Mouse (Mus musculus): Measurements from ENCODE around the gene Gfi1b. TPM values are rescaled to one million over a fixed set of nuclear protein-coding genes. Genes with fewer than 3 reads are reported as not detected.

Gfi1b gene
- polyA plus RNA-seq, 3 experiments from 2014 or later = not detected

DNA sequence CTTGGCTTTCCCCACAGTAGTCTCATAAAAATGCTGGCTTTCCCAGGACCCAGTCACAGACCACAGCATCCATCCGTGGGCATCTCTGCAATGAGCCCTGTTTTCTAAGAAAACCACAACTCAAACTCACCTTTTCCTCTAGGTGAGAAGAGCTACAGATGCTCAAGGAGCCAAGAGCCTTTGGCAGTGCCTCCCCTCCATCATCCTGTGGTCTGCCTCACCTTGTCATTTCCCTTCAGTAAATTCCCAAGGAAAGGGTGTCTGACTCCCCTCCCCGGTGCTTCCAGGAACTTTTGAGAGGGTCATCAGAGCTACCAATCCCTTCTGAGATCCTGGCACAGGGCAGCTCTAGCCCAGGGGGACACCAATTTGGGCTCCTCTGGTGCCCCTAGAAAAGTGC, 671 bp downstream of the Gfi1b start:
- ATAC-seq = no peak

DNA sequence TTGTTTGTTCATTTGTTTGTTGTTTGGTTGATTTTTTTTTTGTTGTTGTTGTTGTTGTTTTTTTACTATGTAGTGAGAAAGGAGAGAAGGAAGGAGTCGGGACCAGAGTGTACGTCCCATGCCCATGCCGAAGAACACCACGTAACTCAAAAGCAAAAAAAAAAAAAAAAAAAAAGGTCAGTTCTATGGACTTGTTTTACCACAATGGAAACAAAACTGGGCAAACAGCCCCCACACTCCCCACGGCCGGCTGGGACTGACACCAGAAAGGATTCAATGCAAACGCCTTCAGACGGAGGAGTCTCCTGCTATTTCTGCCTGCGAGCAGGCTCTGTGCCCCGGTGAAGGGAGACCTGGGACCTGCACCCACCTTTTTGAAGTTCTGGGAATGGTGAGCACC, 1.3 kb downstream of the Gfi1b start:
- no peak for ATAC-seq

DNA sequence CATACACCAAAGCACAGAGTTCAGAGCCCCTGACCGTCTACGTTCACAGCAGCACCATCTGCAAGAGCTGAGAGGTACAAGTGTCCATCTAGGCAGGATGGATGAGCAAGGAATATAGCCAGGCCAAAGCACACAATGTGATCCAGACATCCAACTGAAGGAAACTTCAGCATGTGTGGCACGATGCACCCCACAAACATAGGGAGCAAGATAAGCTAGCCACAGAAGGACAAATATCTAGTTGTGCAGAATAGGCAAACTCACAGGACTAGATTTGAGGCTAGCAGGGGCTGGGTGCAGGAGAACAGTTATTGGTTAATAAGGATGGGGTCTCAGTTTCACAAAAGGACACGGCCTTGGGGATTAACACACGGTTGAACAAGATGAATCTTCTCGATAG, 2.4 kb downstream of the Gfi1b start:
- ATAC-seq = no peak

DNA sequence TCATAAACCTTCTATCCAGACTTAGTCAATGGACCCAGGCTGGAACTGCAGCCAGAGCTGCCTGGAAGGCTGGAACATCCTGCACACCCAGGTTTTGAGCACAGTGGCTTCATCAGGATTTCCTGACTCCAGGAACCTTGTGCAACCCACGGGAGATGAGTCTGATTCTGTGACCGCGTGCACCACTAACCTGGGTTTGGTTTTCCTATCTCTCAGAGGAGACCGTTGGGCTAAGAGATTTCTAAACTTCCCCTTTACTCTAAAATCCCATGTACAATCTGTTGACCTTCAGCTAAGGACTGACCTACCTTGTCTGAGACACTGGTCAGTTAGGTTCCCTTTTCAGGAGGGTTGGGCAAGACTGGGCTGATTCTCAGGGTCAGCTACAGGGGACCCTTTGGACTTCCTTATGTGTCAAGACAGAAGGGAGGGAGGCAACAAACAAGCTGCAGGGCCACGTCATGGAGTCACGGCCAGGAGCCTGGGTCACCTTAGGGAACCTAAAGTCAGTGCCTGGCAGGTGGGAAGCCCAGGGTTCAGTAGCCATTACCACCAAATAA, 2.9 kb downstream of the Gfi1b start:
- ATAC-seq = no peak

DNA sequence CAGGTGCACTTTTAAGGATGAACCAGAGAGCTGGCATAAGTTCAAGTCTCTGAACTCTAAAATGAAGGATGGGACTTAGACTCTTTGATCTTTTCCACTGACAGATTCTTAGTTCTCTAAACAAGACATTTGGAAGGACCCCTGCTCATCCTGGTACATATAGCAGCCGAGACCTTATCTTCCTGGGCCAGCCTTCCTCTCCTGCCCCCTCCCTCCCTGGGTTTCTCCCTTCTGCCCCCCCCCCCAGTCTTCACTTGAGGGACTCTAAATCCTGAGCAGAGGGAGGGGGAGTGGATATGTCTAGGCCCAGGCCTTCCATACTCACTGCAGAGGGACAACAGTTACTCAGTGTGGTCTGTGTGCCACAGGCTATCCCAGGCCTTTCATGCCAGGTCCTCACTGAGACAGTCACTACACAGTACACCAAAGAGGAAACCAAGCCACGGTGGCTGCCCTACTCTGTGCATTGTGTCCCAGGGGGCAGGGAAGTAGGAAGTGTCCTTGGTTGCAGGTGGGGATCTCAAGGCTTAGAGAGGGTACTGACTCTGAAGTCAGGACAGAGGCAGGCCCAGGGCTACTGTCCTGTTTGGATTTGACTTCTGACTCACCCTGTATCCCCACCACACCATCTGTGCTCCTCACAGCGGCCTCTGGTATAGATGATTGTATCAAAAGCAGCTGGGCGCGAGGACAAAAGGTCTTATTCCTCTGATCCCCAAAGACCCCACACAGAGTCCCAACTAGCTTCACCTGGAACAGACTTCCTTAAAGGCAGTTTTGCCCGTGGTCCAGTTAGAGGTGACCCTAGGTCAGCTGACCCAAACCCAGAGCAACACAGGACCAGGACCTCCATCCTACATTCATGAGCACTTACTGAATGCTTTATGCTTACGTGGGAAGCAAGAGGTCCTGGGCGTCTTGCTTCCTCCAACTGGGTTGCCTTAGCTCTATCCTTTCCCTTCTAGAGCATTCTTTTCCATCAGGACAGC, 4.0 kb downstream of the Gfi1b start:
- no peak for ATAC-seq

DNA sequence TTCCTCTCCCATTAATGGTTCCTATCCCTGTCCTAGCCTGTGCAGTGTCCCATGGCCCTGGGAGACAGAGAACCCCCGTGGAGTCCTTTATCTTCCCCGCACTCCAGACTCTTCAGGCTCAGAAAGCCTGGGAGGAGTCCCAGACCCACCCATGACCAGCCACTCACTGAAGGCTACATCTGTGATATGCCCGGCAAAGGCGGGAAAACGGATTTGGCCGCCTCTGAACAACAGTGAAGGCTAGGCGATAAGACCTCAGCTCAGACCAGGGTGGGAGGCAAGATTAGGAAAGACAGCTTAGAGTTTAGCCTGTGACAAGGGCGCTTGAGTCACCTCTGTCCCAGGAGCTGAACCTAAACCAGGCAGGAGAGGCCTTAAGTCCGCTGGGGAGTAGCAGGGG, 4.9 kb downstream of the Gfi1b start:
- no peak for ATAC-seq

DNA sequence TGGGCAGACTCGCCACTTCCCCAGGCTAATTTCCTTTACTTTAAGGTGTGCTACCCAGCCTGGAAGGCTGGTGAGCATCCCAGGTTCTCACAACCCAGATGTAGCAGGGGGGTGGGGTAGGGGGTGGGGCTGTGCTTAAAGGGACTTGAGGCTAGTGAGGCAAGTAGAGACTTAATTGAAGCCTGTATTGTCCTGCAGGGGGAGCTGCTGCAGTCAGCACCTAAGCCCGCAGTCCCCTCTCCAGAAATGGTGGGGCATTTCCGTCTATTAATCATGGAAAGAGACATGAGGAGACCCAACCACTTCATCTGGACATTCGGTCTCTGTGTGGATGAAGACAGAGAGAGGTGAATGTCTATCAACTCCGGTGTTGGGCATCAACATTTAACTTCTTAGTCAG, 5.4 kb downstream of the Gfi1b start:
- no peak for ATAC-seq

DNA sequence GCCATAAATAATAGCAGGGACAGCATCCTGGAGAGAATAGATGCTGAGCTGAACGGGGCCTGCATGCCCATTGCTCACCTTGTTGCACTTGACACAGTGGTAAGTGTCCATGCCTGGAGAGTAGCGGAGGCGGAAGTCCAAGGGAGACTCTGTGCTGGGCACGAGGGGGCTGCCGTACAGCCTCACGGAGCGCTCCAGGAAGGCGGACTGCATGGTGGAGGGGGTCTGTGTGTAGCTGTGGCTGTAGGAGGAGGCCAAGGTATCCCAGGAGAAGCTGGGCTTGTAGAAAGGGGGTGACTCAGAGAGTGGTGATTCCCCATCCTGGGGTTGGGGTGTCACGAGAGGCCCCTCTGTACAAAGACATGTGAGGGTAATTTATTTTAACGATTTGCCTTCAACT, 8.2 kb downstream of the Gfi1b start:
- ATAC-seq = no peak

DNA sequence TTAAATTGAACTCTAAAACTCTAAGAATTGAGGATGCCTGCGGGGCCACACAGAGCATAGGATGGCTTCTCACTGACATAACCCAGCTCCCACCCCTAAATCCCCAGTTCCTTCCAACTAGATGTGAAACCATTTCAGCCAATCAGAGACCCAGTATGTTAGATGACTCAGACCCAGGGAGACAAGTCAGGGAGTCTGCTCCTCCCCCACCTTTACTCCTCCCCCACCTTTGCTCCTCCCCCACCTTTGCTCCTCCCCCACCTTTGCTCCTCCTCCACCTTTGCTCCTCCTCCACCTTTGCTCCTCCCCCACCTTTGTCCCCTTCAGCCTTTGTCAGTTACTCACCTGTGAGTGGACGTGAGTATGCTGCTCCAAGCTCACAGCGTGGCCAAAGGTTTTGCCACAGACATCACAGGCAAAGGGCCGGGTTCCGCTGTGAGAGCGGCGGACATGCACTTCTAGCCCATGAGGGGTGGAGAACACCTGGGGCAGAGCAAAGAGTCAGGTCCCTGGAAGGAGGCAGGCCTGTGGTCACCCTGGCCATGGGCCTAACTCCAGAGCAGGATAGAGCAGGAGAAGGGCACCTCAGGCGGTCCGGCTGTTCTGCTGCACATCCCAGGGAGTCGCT, 9.2 kb downstream of the Gfi1b start:
- ATAC-seq = no peak

DNA sequence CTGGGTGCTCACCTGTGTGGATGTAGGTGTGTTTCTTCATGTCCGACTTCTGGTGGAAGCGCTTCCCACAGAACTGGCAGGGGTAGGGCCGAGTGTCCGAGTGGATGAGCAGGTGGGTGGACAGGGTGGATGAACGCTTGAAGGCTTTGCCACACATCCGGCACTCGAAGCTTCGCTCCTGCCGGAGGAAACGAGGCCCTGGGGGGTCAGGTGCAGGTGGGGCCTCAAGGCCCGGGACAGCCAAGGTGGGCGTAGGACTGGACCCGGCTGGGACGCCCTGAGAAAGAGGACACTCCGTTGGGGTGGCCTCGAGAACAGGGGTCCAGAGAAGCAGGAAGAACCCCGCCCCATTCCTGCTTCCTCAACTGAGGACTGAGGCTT, 10.4 kb downstream of the Gfi1b start:
- ATAC-seq = no peak

DNA sequence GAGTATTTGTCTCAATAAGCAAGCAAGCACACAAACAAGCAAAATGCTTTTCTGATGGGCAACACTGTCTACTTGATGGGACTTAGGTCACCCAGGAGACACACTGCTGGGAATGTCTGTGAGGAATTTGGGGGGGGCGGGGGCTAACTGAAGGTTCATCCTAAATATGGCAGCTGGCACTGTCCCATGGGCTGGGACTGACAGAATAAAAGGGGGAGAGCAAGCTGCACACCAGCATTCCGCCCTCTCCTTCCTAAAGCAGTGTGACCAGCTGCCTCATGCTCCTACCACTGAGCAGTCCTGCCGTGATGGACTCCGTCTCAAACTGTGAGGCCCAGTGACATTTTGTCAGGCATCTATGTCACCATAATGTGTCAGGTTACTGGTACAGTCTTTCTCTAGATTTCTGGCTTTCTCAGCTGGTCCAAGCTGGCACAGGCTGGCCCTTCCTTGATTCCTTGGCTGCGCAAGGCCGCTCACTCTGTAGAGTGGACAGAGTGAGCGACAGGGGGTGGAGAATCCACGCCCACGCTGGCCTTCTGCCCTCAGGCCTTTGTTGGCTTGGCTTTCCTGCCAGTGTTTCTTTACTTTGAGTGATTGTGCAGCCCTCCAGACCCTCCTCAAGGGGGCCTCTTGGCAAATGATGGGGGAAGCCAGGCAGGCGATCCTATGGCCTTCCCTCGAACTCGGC, 10.9 kb downstream of the Gfi1b start:
- no peak for ATAC-seq

DNA sequence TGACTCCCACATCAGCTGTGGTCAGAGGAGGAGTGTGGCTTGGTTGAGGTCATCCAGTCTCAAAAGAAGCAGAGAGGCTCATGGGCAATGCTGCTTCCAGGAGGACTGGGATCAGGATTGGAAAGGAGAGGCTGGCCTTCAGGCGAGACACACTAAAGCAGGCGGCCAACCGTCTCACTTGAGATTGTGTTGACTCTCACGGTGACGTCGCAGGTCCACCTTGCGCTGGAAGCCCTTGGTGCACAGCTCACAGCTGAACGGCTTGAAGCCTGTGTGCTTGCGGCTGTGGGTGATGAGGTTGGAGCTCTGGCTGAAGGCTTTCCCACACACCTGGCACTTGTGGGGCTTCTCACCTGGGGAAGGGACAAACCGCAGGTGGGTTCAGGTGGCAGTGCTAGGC, 11.9 kb downstream of the Gfi1b start:
- no peak for ATAC-seq

DNA sequence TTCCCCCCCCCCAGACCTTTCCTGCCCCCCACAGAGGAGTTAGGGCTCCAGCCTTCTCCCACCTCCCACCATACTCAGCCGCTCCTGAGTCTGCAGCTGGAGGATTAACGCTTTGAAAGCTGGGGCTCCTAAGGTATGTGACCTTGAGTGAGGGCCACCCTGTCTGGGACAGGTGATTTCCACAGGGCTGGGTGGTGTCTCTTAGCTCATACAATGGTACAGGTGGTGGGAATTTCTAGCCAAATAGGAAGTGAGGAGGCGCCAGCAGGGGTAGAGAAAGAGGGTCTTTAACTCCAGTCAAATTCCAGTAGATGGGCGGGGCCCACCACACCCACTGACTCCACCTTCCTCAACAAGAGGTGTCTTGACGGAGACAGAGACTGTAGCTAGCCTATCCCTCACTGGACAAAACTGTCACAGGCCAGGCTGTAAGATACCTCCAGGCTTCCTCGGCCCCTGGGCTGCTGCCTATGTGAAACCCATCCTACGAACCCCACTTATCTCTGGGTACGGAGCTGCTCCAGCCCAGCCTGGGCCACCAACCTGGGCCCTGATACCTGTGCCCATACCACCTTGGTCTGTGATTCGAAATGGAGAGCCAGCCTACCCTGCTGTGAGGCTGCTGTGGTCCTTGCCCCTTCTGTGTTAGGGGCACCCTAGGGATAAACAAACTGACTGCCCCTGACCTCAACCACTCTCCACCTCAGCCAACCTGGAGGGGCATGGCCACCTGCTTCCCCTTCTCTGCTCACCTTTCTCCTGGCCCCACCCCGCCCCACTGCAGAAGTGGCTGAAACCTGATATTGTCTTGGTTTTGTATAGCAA, 14.2 kb downstream of the Gfi1b start:
- ATAC-seq = no peak

DNA sequence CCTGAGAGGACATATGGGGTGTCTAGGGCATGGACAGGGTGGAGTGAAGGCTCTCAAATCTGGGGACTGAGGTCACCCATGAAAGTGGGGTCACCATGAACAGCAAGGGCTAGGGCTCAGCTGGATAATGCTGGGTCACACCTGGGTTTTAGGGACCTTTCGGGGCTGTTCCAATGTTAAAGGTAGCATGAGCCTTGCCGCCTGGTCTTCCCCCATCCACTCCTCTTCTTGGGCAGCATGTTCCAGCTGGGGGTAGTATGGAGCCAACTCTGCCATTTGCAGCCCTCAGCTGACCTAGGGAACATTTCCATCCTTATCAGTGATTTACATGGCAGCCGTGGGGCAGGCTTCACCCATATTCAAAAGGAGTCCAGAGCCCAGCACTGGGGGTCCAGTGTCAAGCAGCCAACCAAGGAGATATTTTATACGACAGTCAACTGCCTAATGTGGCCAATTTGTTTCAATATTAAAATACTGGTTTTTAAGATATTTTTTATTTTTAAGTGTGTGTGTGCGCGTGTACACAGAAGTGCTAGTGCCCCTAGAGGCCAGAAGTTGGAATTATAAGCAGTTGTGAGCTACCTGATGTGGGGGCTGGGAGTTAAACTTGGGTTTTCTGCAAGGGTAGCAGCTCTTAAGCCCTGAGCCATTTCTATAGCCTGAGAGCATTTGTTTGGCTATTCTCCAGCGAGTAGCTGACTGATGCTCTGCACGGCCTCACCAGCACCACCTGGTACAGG, 15.0 kb downstream of the Gfi1b start:
- ATAC-seq = no peak

DNA sequence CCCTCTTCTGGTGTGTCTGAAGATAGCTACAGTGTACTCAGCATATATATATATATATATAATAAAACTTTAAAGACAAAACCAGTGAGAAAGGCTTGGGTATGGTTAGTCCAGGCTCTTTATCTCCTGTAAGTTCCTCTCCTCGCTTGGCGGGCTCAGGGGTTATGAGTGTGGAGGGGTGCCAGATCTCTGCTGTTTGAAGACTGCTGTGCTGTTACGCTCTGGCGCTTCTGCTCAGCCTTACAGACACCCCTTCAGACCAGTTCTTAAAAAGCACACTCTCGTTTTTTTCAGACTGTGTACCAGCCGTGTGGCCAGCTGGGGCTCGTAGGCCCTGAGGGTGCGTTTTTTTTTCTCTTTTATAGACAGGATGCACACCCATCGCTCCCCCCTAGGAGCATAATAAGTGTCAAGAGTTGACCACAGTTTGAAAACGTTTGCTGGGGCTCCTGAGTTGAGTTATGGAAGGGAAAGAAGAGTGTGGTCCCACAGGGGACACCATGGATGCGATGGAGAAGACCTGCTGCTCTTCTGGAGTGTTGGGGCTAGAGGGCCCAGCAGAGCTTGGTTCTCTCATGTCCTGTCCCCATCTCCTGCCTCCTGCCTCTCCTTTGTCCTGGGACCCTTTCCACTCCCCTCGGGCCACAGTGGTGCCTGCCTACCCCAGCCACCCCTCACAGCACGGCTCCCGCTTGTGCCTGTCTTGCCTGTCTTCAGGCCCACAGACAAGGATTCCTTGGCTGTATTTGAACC, 15.8 kb downstream of the Gfi1b start:
- no peak for ATAC-seq

DNA sequence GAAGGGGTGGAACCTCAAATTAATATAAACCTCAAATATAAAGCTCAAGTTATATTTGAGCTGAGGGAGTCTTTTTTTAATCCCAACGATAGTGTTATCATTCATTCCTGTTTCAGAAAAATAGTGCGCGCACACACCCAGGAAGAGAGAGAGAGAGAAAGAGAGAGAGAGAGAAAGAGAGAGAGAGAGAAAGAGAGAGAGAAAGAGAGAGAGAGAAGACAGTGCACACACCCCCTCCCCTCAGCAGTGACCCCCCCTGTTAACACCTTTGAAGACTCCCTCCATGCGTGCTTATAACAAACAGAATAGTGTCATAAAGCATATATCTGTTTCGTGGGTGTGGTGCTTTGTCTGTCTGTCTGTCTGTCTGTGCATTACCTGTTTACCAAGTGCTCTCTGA, 18.2 kb downstream of the Gfi1b start:
- no peak for ATAC-seq

DNA sequence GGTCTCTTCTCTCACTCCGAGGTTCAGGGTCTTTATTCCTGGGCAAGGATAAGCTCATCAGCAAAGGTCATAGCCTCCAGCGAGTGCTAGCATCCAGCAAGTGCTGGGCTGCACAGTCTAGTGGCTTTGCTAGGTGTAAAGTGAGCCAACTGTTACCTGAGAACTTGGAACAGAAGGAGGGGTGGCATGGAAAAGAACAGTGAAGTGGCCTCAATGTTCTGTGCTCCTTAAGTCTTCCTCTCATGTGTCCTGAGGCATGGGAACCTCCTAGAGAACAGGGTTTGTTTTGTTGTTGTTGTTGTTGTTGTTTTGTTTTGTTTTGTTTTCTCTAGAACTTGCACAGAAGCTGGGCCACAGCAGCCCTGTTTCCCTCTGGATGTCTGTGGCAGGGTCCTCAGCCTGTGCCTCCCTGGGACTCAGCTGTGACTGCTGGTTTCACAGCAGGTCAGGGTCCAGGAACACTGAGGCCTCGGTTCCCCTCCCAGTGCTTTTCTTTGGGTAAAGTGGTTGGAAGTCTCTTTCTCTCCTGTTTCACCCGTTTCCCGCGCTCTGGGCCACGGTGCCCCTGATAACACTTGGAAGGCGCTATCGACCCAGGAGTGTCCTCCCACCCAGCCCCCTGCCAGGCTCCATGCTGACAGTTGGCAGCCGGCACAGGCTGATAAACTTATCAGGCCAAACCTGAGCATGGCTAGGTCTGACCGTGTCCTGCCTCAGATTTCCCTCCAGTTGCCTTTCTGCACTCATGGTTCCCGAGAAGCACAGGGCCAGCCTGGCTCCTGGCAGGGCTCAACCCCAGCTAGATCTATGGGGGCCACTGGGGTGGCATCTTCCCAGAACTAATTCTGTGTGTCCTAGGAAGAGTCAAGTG, 19.8 kb downstream of the Gfi1b start:
- no peak for ATAC-seq

DNA sequence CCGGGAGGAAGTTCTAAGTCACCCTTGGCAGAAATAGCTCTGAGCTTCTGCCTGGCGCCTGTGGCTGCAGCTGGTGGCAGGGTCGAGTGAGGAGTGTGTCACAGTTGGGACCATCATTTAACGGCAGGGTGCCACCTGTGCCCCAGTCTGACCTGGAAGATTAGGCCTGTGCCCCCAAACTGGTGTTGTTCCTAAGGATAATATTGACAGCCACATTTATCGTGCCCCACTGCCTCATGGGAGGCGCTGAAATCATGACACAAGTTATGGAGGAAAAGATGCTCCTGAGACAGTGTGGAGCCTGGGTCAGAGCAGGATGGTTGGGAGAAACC, 22.2 kb downstream of the Gfi1b start:
- no peak for ATAC-seq

DNA sequence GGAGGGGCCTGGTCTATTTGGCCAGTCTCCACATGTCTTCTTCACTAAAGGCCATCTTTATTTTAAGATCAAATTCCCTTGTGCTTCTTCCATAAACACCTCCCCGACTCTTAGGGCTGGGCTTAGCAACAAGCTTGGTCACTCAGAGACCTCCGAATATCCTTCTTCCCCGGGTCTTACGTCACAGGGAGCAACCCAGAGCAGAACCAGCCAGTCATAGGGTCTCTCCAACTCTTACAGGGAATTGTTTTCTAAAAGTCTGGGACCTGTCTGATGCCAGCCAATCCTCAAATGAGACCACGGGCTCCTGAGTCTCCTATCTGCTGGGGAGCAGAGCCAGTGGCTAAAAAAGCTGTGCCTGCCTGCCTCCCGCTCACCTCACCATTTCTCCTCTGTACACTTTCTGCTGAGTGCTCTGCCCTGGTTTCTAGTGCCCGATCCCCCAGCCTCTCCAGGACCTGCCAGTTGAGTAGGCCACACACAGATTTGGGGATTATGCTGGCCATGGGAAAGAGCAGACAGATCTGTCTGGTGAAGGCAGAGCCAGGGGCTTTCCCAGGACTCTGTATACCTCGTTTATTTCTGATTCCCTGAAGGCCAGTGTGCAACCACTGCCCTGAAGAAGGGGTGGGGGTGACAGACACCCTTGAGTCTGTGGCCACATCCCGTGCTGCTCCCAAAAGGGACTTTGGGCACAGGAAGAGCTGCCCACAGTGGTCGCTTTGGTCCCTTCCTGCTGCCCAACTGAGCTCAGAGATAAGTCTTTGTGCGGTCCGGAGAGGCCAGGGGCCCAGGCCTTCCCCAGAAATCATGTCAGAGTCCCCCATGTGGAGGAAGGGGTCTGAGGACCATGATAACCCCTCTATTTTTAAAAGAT, 22.9 kb downstream of the Gfi1b start:
- no peak for ATAC-seq

Data from inflammation-experienced regulatory T-cells, adult 6 months (primary cell).